Mouse (Mus musculus): ENCODE data around the gene Magi2. TPM values are rescaled to one million over a fixed set of nuclear protein-coding genes. Genes with fewer than 3 reads are reported as not detected.
A peak's percentile ranks its signal among the peaks of the same experiment; 100 is the strongest.

Magi2 gene
- polyA plus RNA-seq, 1 experiment: 52.8 TPM

DNA sequence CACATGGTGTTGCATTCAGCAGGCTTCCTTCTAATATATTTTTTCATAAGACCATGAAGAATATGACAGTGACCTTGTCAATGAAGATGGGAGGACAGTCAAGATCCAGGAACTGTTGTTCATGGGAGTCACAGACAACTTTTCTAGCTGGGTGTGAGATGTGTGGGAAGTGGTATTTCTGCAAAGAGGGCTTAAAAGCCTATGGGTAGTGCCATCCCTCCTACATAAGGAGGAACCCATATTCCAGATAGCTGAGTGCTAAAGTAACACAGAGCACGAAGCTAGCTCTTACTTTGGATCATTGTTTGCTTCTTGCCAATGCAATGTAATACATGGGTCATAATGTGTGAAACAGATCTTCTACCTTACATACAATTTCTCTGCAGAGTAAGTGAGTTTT, 1146.8 kb downstream of the Magi2 start:
- no peak overlapping the region; the same call in 1 of the 2 replicates for H3K27ac ChIP-seq (ENCODE audit: insufficient read depth, low read length)
- H3K4me3 ChIP-seq (ENCODE audit: insufficient read depth, low read length): no peak overlapping the region
- TF ChIP-seq POLR2A (IDR thresholded peaks at IDR 0.05; ENCODE audit: extremely low read depth, insufficient read depth, low read length): no peak
- no peak for TF ChIP-seq CTCF (IDR thresholded peaks at IDR 0.05; ENCODE audit: extremely low read depth, insufficient read depth, low read length)
- H3K4me1 ChIP-seq (ENCODE audit: control insufficient read depth, insufficient read depth, low read length): peaks cover 2% of the 10 kb centered on the region

DNA sequence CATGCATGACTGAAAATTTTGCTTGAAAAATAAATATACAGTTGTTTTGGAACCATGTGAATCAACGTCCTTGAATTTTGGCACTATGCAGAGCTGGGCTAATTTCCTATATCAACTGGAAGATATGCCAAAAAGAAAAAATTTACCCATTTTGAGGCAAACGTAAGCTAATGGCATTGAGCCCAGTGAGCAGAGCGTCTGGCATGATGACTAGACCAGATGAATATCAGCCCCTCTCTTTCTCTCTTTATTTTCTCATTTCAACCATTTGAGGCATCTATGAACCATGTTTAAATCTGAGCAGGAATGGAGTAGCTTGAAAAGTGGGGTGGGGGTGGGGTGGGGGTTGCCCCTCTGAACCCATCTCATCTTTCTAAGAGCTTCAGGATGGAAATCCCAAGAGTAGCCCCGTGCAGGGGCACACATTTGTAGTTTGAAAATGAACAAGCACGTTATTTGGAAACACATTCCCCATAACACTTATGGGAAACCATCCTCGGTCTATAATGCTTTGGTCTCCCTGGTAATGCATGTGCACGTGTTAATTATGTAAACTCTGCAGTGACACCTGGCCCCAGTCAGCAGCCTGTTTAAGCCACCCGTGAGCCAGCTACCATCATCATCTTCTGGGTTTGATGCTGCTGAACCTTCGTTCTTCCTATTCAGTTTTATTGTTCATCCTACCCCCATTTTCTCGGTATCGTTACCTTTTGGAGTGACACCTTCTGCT, 1151.4 kb downstream of the Magi2 start:
- no peak for TF ChIP-seq CTCF (IDR thresholded peaks at IDR 0.05; ENCODE audit: extremely low read depth, insufficient read depth, low read length)
- no peak for TF ChIP-seq POLR2A (IDR thresholded peaks at IDR 0.05; ENCODE audit: extremely low read depth, insufficient read depth, low read length)
- H3K4me1 ChIP-seq (ENCODE audit: control insufficient read depth, insufficient read depth, low read length): peaks cover 2% of the 10 kb centered on the region
- H3K27ac ChIP-seq (ENCODE audit: insufficient read depth, low read length): no peak overlapping the region
- no peak overlapping the region for H3K4me3 ChIP-seq (ENCODE audit: insufficient read depth, low read length)

DNA sequence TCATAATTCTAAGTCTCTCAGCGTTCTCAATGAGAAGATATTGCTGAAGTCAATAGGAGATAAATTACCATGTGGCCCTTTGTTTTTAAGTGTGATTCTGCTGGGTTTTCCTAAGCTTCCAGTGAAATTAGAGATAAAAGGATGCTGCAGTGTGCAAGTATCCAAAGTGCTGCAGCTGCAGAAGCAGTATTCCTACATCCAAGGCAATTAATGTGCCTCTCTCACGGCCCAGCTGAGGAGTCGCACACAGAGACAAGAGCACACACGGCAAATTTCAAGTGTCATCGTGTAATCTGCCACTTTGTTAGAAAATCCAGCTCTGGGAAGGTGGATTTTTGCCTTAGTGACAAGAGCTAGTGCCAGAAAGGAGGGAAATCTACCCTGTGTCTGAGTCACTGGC, 1177.7 kb downstream of the Magi2 start:
- Histone ChIP-seq H3K4me1 (ENCODE audit: control insufficient read depth, insufficient read depth, low read length) (no peaks in the 10 kb centered on the region), H3K4me3 (ENCODE audit: insufficient read depth, low read length) (no peak overlapping the region), H3K27ac (ENCODE audit: insufficient read depth, low read length) (no peak overlapping the region)
- TF ChIP-seq POLR2A (IDR thresholded peaks at IDR 0.05; ENCODE audit: extremely low read depth, insufficient read depth, low read length): no peak
- TF ChIP-seq CTCF (IDR thresholded peaks at IDR 0.05; ENCODE audit: extremely low read depth, insufficient read depth, low read length): no peak

DNA sequence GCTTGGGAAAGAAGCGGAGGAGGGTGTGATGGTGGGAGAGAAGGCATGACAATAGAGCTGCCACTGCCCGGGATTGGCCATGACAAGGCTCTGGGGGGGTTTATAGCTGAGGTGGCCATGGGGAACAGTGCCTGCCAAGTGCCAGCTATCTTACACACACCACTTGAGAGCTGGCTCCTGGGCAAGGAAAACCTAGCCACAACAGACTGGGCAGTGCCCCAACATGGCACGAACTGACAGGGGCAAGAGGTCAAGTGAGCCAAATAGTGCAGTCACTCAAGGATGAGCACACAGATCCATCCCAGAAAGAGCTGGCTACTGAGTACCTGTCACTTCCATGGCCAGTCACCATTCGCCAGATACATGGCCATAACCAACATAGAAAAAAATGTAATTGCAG, 1179.8 kb downstream of the Magi2 start:
- TF ChIP-seq CTCF (IDR thresholded peaks at IDR 0.05; ENCODE audit: extremely low read depth, insufficient read depth, low read length) (no peak), POLR2A (IDR thresholded peaks at IDR 0.05; ENCODE audit: extremely low read depth, insufficient read depth, low read length) (no peak)
- H3K4me3 ChIP-seq (ENCODE audit: insufficient read depth, low read length): no peak overlapping the region
- no peaks in the 10 kb centered on the region for H3K4me1 ChIP-seq (ENCODE audit: control insufficient read depth, insufficient read depth, low read length)
- no peak overlapping the region for H3K27ac ChIP-seq (ENCODE audit: insufficient read depth, low read length)

DNA sequence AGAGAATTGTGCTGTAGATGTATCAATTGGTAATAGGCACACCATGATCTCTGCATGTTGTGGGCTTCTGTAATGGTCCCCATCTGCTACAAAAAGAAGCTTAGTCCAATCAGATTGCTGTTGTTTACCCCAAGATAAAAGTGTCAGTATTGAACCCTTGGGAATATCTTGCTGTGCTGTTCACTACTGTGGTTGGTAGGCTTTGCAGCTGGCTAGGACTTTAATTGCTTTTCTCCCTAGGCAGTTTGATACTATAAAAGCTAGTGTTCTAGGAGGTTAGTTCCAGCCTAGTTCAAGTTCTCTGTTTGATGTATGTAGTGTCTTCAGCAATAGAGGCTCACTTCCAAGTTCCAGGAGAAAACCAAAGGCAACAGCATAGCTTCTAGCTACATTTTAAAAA, 1188.5 kb downstream of the Magi2 start:
- TF ChIP-seq CTCF (IDR thresholded peaks at IDR 0.05; ENCODE audit: extremely low read depth, insufficient read depth, low read length) (no peak), POLR2A (IDR thresholded peaks at IDR 0.05; ENCODE audit: extremely low read depth, insufficient read depth, low read length) (no peak)
- H3K4me3 ChIP-seq (ENCODE audit: insufficient read depth, low read length): no peak overlapping the region
- H3K4me1 ChIP-seq (ENCODE audit: control insufficient read depth, insufficient read depth, low read length): no peaks in the 10 kb centered on the region
- H3K27ac ChIP-seq (ENCODE audit: insufficient read depth, low read length): no peak overlapping the region

DNA sequence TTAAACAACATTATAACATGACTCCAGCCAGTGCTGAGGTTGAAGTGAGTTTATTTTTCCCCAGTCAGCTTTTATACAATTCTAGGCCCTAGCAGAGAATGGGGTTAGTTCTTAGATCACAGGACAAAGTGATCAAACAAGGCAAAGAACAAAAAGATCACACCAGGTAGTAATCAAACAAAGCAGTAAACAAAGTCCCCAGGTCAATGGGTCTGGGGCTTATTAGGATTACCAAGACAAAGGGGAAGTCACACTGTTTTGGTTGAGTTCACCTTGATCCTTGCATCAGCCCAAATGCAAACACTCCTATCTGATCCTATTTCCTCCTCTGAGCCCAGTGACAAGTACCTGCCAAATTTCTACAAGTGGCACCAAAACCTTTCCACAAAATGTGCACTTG, 1190.5 kb downstream of the Magi2 start:
- TF ChIP-seq CTCF (IDR thresholded peaks at IDR 0.05; ENCODE audit: extremely low read depth, insufficient read depth, low read length): no peak
- TF ChIP-seq POLR2A (IDR thresholded peaks at IDR 0.05; ENCODE audit: extremely low read depth, insufficient read depth, low read length): no peak
- no peak overlapping the region for H3K4me3 ChIP-seq (ENCODE audit: insufficient read depth, low read length)

DNA sequence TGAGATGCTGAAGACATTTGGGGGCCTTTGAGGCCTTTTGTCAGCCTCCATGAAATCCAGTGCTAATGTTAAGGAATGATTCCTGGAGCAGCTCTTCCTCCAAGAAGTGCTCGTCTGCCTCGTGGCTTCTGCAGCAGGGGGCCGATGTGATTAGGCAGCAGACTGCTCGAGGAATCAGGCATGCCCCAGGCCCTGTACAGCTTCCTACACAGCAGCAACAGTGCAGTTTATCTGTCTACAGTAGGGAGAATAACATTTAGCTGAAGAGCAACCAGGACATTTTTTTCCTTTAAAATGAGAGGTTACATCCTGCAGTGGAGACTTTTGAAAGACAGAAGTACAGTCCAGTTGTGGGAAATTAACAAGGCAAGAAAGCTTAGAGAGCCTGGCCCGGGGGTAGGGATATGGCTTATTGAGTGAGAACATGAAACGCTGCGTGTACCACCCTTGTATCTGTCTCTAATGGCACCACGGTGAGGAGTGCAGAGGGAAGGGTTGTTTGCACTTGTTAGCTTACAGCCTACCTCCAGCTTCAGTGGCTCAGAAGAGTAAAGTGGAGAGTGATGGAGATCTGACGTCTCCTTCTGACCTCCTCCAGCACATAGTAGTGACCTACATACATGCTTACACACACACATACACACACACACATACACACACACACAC, 1205.4 kb downstream of the Magi2 start:
- TF ChIP-seq POLR2A (IDR thresholded peaks at IDR 0.05; ENCODE audit: extremely low read depth, insufficient read depth, low read length) (no peak), CTCF (IDR thresholded peaks at IDR 0.05; ENCODE audit: extremely low read depth, insufficient read depth, low read length) (no peak)
- H3K4me1 ChIP-seq (ENCODE audit: control insufficient read depth, insufficient read depth, low read length): no peaks in the 10 kb centered on the region
- H3K4me3 ChIP-seq (ENCODE audit: insufficient read depth, low read length): no peak overlapping the region
- no peak overlapping the region for H3K27ac ChIP-seq (ENCODE audit: insufficient read depth, low read length)

More for the DNA sequence above, 1190.5 kb downstream of the Magi2 start:
- Histone ChIP-seq H3K27ac (ENCODE audit: insufficient read depth, low read length) (no peak overlapping the region), H3K4me1 (ENCODE audit: control insufficient read depth, insufficient read depth, low read length) (no peaks in the 10 kb centered on the region)

DNA sequence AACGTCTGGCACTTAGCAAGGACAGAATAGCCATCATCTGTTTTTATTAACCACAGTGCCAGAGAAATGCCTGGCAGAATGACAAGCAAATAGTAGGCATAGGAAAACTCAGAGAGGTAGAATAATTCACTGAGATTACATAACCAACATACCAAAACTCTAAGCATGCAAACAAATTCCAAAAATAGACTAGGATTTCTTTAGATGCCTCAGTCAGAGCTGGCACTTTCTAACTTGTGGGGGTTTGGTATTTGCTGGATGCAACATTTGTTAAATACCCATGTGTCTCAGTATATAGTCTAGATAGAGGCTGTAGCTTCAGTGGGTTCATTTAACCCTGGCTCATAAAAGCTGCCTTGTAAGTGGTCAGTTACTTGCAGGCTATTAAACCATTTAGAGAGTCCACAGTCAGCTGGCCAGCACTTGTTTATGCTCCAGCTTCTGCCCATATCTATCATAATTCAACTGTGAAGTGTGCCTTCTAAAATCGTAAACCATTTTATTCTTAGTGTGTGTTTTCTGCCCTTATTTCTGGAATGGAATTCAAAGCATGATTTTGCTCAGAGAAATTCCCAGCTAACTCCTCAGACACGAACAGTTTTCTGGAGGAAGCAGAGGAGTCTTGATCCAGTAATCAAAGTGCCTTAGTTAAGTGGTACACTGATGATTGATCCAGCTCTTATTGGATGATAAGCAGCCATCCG, 1219.8 kb downstream of the Magi2 start:
- H3K27ac ChIP-seq (ENCODE audit: insufficient read depth, low read length): peak overlapping the region; percentile 97
- H3K4me3 ChIP-seq (ENCODE audit: insufficient read depth, low read length): no peak overlapping the region
- peaks cover 6% of the 10 kb centered on the region; the same call in 1 of the 2 replicates for H3K4me1 ChIP-seq (ENCODE audit: control insufficient read depth, insufficient read depth, low read length)
- TF ChIP-seq POLR2A (IDR thresholded peaks at IDR 0.05; ENCODE audit: extremely low read depth, insufficient read depth, low read length): no peak
- TF ChIP-seq CTCF (IDR thresholded peaks at IDR 0.05; ENCODE audit: extremely low read depth, insufficient read depth, low read length): no peak

DNA sequence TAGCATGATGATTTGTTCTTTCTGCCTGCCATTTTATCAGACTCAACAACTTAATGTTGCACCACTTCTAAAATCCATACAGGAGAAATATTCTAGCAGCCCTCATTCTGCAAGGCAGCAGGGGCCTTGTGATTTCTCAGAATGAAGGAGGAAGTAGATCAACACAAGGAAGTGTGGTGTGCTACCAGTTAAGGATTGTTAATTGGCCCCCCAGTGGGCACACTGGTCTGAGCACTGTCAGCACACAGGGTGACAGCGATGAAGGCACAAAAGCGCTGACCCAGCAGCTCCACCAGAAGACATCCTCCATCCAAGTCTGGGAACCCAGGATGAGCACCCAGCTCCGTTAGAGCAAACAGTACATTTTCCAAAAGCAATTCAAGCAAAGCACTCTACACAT, 1229.3 kb downstream of the Magi2 start:
- no peak overlapping the region for H3K4me3 ChIP-seq (ENCODE audit: insufficient read depth, low read length)
- peaks cover 1% of the 10 kb centered on the region; the same call in 1 of the 2 replicates for H3K4me1 ChIP-seq (ENCODE audit: control insufficient read depth, insufficient read depth, low read length)
- TF ChIP-seq CTCF (IDR thresholded peaks at IDR 0.05; ENCODE audit: extremely low read depth, insufficient read depth, low read length) (no peak), POLR2A (IDR thresholded peaks at IDR 0.05; ENCODE audit: extremely low read depth, insufficient read depth, low read length) (no peak)
- H3K27ac ChIP-seq (ENCODE audit: insufficient read depth, low read length): no peak overlapping the region
